Mouse (Mus musculus) neural tube, embryonic 15.5 days (tissue): ENCODE measurements around the gene Dqx1. TPM values are rescaled to one million over a fixed set of nuclear protein-coding genes. Genes with fewer than 3 reads are reported as not detected.

Source experiments
- ATAC-seq: fragments of 200-750 bp; cut with Nextera tagmentation; 2 replicates; pipeline ENCODE4 v1.8.0; 2017; ENCODE audit warnings: mild to moderate bottlenecking, moderate TSS enrichment, moderate library complexity; ENCODE audit not compliant: low FRiP score
- H3K27ac ChIP-seq: fragments of 300-500 bp; sonication (generic); replicated peaks from 2 replicates; pipeline ENCODE4 v1.5.1; 2015; ENCODE audit warnings: mild to moderate bottlenecking, inconsistent platforms
- H3K27me3 ChIP-seq: fragments of 300-500 bp; sonication (generic); replicated peaks from 2 replicates; pipeline ENCODE4 v1.6.1; 2015; ENCODE audit warnings: inconsistent platforms
- H3K36me3 ChIP-seq: fragments of 300-500 bp; sonication (generic); 2 replicates; pipeline ENCODE4 v1.6.1; 2015; ENCODE audit warnings: inconsistent platforms
- H3K4me1 ChIP-seq: fragments of 300-500 bp; sonication (generic); 2 replicates; pipeline ENCODE4 v1.6.1; 2015; ENCODE audit warnings: inconsistent platforms
- H3K4me2 ChIP-seq: fragments of 300-500 bp; sonication (generic); 2 replicates; pipeline ENCODE4 v1.6.1; 2015; ENCODE audit warnings: inconsistent platforms, mild to moderate bottlenecking, moderate library complexity
- H3K4me3 ChIP-seq: fragments of 300-500 bp; sonication (generic); replicated peaks from 2 replicates; pipeline ENCODE4 v1.5.1; 2015; ENCODE audit warnings: mild to moderate bottlenecking, inconsistent platforms
- H3K9ac ChIP-seq: fragments of 300-500 bp; sonication (generic); replicated peaks from 2 replicates; pipeline ENCODE4 v1.6.1; 2015; ENCODE audit warnings: mild to moderate bottlenecking, inconsistent platforms
- H3K9me3 ChIP-seq: fragments of 300-500 bp; sonication (generic); replicated peaks from 2 replicates; pipeline ENCODE4 v1.6.1; 2016; ENCODE audit warnings: inconsistent platforms
- WGBS: fragments of 180-500 bp; shearing (Covaris S2); methylation state at CpG from one replicate; pipeline ENCODE4 v1.1.7; 2015; ENCODE audit warnings: mixed read lengths; 5-methylcytosine and 5-hydroxymethylcytosine counted together
- polyA plus RNA-seq: library from polyadenylated mRNA; unstranded; fragments of >200 nt; fragmentation: Nextera tagmentation; extraction: Ambion mirVana; gene quantifications from 2 replicates; pipeline ENCODE4 v1.2.1, GENCODE M21; 2015

Gene Dqx1
- polyA plus RNA-seq, 1 experiment from 2014 or later, result 0.45 TPM

DNA sequence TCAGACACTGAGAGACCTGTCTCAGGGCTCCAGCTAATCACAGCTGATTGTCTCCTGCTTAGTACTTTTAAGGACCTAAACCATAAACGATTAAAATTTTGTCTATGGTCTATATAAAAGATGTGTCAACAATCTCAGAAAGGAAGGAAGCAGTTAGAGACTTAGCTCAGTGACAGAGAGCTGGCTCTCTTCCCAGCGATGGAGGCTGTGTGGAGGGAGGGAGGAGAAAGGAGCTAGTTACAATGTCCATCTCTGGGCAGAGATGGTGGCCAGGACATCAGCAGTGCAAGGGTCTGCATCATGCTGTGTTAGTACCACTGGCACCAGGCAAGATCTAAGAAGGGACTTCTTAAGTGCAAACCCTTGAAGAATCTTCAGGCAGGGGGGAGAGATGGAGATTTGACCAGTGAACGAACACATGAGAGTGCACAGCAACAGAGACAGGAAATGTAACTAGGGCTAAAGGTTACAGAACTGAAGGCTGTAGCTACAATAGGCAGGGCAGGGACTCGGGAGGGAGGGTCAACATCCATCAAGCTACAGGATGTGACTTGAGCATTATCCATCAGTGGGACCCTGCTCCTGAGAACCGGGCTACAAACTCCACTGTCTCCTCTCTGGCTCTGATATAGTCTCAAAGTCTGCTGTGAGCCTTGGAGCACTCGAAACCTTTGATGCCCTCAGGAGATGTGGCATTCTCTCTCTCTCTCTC is 34.9 kb downstream of the Dqx1 start:
- Histone ChIP-seq H3K9me3 (no peaks in the 10 kb centered on the region), H3K27me3 (peaks cover 44% of the 10 kb centered on the region), H3K9ac (no peak overlapping the region), H3K36me3 (no peaks in the 10 kb centered on the region), H3K4me3 (no peak overlapping the region), H3K4me2 (no peak overlapping the region), H3K4me1 (peaks cover 4% of the 10 kb centered on the region), H3K27ac (no peak overlapping the region)
- 42% methylated on average over 6 of the region's 6 CpGs for WGBS
- ATAC-seq, result no peak

DNA sequence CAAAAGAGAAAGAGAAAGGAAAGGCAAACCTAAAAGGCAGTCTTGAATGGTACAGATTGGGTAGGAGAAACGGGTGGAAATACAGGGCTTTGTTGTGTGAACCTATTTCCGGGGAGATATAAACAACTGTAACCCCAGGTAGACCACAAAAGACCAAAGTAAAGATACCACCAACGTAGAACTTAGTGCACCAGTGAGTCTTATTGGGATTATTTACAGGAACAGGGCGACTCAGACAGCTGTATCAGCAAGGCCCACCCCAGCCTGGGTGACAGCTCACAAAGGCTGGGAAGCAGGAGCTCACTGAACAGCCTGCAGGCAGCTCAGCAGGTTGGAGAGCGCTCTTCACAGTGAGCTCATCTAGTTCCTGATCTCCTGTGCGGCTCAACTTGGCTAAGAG is 38.3 kb downstream of the Dqx1 start:
- H3K36me3 ChIP-seq, result no peaks in the 10 kb centered on the region
- no peak for ATAC-seq
- WGBS, result 51% methylated on average over 6 of the region's 6 CpGs

DNA sequence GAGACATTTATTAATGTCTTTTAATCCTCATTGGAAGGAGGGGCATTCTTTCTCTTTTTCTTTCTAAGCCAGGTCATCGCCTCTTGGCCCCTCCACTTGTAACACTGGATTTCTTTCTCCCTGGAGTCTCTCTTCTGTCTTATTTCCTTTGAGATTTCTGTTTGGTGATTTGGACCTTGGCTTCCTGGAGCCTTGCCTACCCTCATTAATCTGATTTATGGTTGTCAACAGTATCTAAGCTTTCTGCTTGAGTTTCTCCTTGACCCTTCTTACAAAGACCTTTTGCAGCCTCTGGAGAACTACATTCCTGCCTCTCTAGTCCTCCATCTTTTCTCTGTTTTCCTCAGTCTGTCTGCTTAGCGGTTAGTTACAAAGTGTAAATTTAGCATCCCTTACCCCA is 40.8 kb downstream of the Dqx1 start:
- H3K4me1 ChIP-seq, result peaks cover 20% of the 10 kb centered on the region
- no peak overlapping the region for H3K4me2 ChIP-seq
- H3K36me3 ChIP-seq, result no peaks in the 10 kb centered on the region
- H3K27me3 ChIP-seq, result peaks cover 4% of the 10 kb centered on the region; the same call in 1 of the 2 replicates
- 83% methylated on average over 2 of the region's 2 CpGs for WGBS
- H3K9ac ChIP-seq, result no peak overlapping the region
- no peaks in the 10 kb centered on the region for H3K9me3 ChIP-seq
- H3K27ac ChIP-seq, result no peak overlapping the region
- no peak overlapping the region for H3K4me3 ChIP-seq
- ATAC-seq, result no peak

More for the DNA sequence above, 38.3 kb downstream of the Dqx1 start:
- Histone ChIP-seq H3K4me3 (no peak overlapping the region), H3K4me1 (0 out of 2 replicates have a peak, but pooled peaks cover 5% of the 10 kb centered on the region), H3K9ac (no peak overlapping the region), H3K9me3 (no peaks in the 10 kb centered on the region), H3K4me2 (no peak overlapping the region), H3K27ac (no peak overlapping the region), H3K27me3 (peaks cover 12% of the 10 kb centered on the region)

DNA sequence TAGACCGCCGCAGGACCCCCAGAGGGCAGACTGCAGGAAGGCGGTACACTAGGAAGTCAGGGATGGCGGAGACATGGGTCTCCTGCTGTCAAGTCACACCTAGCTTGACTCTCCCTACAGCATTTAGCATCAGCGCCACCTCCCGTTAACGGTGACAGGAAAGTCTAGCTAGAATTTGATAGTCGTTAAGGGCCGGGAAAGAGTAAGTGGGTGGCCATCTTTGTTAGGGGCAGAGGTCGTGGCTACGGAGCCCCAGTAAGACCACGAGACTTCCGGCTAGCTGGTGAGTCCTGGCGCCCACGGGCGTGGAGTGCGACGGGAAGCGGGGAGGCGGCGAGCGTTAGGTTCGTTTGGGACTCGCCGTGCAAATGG is 43.7 kb downstream of the Dqx1 start, which contains the start of the genes Ccdc142 and Gm42688:
Gene Ccdc142, plus strand, starts transcription at position 286 of the 372 bp plus-strand sequence.
Gene Gm42688, plus strand, starts transcription at position 302 of the 372 bp plus-strand sequence.
- Histone ChIP-seq H3K9me3 (no peaks in the 10 kb centered on the region), H3K9ac (peak within 1 kb of the TSS; percentile 77), H3K4me3 (peak within 1 kb of the TSS; percentile 69), H3K27me3 (no peaks in the 10 kb centered on the region), H3K36me3 (peaks cover 12% of the 10 kb centered on the region; the same call in 1 of the 2 replicates), H3K4me1 (peaks cover 22% of the 10 kb centered on the region), H3K4me2 (peak within 1 kb of the TSS; percentile 90), H3K27ac (peak within 1 kb of the TSS; percentile 87)
- ATAC-seq, result peak; percentile 92
- WGBS, result under 1% methylated on average over 25 of the region's 25 CpGs

DNA sequence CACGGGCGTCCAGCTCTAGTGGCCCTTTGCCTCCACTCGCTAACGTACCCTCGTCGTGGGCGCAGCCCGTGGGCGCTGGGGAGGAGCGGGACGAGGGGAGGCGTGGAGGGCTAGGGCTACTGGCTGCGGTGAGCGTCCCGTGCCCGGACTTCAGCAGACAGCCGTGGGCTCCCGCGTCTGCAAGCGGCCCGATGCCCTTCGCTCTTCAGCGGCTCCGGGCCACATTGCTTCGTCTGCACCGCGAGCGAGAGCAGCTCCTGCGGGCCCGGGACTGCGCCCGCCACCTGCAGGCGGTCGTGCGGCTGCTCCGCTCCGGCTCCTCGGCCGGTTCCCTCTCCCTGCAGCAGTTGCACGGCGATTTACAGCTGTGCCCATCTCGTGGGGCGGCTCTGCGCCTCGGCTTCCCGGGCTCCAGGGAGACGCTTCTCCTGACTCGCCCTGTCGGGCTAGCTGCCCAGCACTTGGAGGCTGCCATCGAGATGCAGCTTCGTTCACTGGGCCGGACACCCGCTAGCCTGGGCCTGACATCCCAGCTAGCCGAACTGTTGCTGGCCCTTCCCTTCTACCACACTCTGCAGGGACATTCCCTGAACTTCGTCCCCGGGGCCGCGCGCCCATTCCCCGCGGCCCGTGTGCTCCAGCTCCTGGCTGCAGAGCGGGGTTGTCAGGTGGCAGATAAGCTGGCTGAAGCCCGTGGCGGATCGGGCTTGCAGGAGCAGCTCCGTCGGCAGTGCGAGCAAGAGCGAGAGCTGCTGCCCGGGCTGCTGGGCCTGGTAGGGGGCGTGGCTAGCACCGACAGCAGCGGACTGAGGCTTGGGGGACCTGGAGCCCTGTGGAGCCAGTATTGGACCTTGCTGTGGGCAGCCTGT is 44.3 kb downstream of the Dqx1 start:
- Histone ChIP-seq H3K4me3 (peak overlapping the region; percentile 69), H3K4me2 (peak overlapping the region; percentile 90), H3K27me3 (no peaks in the 10 kb centered on the region), H3K27ac (peak overlapping the region; percentile 87), H3K36me3 (peaks cover 16% of the 10 kb centered on the region), H3K9me3 (no peaks in the 10 kb centered on the region), H3K4me1 (peaks cover 22% of the 10 kb centered on the region), H3K9ac (peak overlapping the region; percentile 77)
- ATAC-seq, result peak; percentile 82
- WGBS, result under 1% methylated on average over 74 of the region's 74 CpGs

DNA sequence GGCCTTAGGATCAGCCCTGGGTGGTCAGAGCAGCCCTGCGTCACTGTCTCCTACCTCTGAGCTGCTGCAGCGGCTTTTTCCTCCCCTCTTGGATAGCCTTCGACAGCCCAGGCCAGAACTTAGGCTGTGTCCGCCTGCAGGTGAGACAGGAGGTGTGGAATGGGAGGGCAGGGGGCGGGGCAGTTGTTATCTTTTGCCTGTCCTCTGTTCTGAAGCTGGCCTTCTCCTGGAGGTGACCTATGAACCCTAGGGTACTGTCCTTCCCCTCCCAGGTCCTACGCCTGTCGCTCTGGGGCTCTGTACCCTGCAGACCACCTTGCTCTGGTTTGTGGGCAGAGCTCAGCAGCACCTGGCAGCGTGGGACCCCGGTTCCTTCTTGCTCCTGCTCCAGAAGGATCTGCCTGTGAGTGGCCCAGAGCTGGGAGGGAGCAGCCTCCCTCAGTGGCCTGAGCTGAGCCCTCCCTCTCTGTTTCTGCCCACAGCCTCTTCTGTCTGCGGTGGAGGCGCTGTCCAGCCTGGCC is 45.5 kb downstream of the Dqx1 start:
- Histone ChIP-seq H3K27me3 (no peaks in the 10 kb centered on the region), H3K4me2 (peak overlapping the region; percentile 90), H3K9me3 (no peaks in the 10 kb centered on the region), H3K36me3 (peaks cover 22% of the 10 kb centered on the region), H3K9ac (peak overlapping the region; percentile 77), H3K27ac (no peak overlapping the region), H3K4me1 (peaks cover 31% of the 10 kb centered on the region), H3K4me3 (peak overlapping the region; percentile 69)
- 53% methylated on average over 11 of the region's 11 CpGs for WGBS
- ATAC-seq, result no peak

DNA sequence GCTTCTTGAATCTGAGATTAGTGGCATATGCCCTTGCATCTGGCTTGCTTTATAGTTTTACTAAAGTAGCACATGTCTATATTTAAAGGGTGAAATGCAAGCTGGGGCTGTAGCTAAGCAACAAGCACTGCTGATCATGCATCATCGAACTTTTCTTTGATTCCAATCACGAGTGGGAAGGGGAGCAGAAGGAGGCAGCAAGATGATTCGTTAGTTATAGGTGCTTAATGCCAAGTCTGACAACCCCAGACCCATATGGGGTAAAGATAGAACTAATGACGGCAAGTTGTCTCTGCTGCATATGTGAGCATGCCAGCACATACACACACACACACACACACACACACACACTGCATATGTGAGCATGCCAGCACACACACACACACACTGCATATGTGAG is 46.5 kb downstream of the Dqx1 start:
- Histone ChIP-seq H3K4me2 (no peak overlapping the region), H3K4me3 (no peak overlapping the region), H3K27me3 (no peaks in the 10 kb centered on the region), H3K9me3 (no peaks in the 10 kb centered on the region), H3K36me3 (peaks cover 22% of the 10 kb centered on the region), H3K9ac (no peak overlapping the region), H3K27ac (no peak overlapping the region), H3K4me1 (peaks cover 37% of the 10 kb centered on the region)
- ATAC-seq, result no peak
- 62% methylated on average over 4 of the region's 4 CpGs for WGBS

DNA sequence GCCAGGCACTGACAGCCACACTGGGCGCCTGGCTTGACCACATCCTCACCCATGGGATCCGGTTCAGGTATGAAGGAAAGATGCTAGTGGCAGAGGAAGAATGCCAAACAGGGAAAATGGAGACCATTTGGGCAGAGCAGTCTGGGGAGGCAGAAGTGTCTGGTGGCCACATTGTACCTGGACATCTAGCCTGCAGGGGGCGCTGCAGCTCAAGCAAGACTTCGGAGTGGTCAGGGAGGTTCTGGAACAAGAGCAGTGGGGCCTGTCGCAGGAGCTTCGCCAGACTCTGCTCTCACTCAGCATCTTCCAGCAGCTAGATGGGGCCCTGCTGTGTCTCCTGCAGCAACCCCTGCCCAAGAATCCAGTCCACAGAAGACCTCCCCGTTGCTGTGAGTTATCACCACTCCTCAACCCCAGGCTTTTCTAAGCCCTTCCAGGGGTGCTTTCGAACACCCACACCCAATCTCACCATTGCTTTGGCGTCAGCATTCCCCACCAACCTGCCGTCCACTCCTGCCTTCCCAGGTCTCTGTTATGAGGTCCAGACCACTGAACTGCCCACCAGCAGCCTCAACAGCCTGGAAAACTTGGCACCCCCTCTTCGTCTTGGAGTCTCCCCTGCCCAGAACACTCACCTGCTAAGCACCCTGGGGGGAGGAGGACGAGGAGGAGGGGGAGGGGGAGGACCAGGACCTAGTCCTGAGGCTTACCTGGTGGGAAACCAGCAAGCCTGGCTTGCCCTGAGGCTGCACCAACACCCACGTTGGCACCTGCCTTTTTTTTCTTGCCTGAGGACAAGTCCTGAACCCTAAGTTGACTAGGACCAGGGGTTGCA is 50.1 kb downstream of the Dqx1 start:
- no peak for ATAC-seq
- WGBS, result 41% methylated on average over 13 of the region's 13 CpGs
- H3K9ac ChIP-seq, result peak overlapping the region; percentile 81
- peaks cover 34% of the 10 kb centered on the region for H3K4me1 ChIP-seq
- peaks cover 27% of the 10 kb centered on the region for H3K36me3 ChIP-seq
- H3K27ac ChIP-seq, result peak overlapping the region; percentile 86
- H3K27me3 ChIP-seq, result no peaks in the 10 kb centered on the region
- peak overlapping the region; percentile 72; the same call in 1 of the 2 replicates for H3K4me3 ChIP-seq
- H3K4me2 ChIP-seq, result peak overlapping the region; percentile 85
- no peaks in the 10 kb centered on the region for H3K9me3 ChIP-seq

- Histone ChIP-seq H3K4me3 (peak within 1 kb of the TSS; percentile 72), H3K27ac (peak within 1 kb of the TSS; percentile 86), H3K9me3 (no peaks in the 10 kb centered on the region), H3K27me3 (no peaks in the 10 kb centered on the region), H3K9ac (peak within 1 kb of the TSS; percentile 81), H3K4me1 (peaks cover 26% of the 10 kb centered on the region), H3K4me2 (peak within 1 kb of the TSS; percentile 85), H3K36me3 (peaks cover 27% of the 10 kb centered on the region)
- ATAC-seq, result peak; percentile 91
- under 1% methylated on average over 74 of the region's 76 CpGs for WGBS
These were observed 51.4 kb downstream of the Dqx1 start, which contains the start of gene Mrpl53 for GRCm38 (mm10) chr6:83108762-83109668. TSS of gene Mrpl53 (plus strand) at chr6:83109040.

DNA sequence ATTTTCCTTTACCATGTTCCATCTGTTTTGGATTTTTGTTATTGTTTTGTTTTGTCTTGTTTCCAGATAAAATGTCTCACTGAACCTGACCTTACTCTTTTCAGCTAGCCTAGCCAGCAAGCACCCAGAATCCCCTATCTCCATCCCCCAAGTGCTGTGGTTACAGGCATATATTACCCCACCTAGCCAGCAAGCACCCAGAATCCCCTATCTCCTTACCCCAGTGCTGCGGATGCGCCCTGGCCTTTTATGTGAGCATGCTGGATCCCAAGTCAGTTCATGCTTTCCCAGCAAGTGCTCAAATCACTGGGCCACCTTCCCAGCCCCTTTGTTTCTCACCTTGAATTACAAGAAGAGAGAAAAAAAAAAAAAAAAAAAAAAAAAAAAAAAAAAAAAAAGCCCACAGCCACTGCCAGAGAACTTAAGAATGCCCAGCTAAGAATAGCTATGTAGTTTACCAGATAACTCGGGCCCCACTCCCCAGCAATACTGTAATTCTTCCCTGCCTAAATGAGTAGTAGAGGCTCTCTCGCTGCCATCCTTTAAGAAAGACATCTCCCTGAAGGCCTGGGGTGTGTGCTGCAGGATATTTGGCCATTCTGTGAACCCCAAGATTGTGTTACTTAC is 54.0 kb downstream of the Dqx1 start:
- no peak for ATAC-seq
- Histone ChIP-seq H3K4me3 (no peak overlapping the region), H3K4me2 (no peak overlapping the region), H3K9me3 (no peaks in the 10 kb centered on the region), H3K27me3 (no peaks in the 10 kb centered on the region), H3K36me3 (peaks cover 13% of the 10 kb centered on the region), H3K27ac (no peak overlapping the region), H3K4me1 (peaks cover 42% of the 10 kb centered on the region), H3K9ac (no peak overlapping the region)
- WGBS, result 90% methylated on average over 4 of the region's 4 CpGs
